Mouse (Mus musculus): ENCODE data around the gene Gm16429. TPM values are rescaled to one million over a fixed set of nuclear protein-coding genes. Genes with fewer than 3 reads are reported as not detected.

The Gm16429 gene
- not detected for polyA plus RNA-seq (2014; fragmentation: Illumina TruSeq; extraction: RNeasy Lipid Tissue Mini Kit (QIAGEN cat#74804); ENCODE audit: low read depth, low replicate concordance)

DNA sequence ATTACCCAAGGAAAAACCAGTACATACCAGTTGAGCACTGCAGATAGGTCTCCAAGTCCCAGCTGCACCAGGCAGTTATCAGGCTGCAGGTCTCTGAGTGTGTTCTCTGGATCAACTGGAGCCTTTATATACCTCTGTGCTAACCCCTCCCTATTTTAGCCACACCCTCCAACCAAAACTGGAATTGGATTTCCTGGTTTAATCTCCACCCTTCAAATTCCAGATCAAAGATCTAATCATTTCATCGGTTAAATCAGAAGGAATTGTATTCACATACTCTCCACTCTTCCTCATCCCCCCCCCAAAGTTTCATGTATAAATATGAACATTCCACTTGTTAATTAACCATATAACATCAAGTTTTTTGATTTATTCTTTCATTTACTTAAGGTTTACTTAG, at the start of gene Gm16429:
Gene Gm16429 (minus strand): TSS at position 101 of the 400 bp plus-strand sequence.

Other genes with a start within 250 kb of the Gm16429 start
- not detected for gene Gm7792, start 85.3 kb downstream of the Gm16429 start, polyA plus RNA-seq (2014; fragmentation: Illumina TruSeq; extraction: RNeasy Lipid Tissue Mini Kit (QIAGEN cat#74804); ENCODE audit: low read depth, low replicate concordance)
- gene BC061212, start 141.5 kb upstream of the Gm16429 start, polyA plus RNA-seq (2014; fragmentation: Illumina TruSeq; extraction: RNeasy Lipid Tissue Mini Kit (QIAGEN cat#74804); ENCODE audit: low read depth, low replicate concordance): not detected
- not detected for gene Gm6351, start 147.3 kb upstream of the Gm16429 start, polyA plus RNA-seq (2014; fragmentation: Illumina TruSeq; extraction: RNeasy Lipid Tissue Mini Kit (QIAGEN cat#74804); ENCODE audit: low read depth, low replicate concordance)